In genomic region chr4:148029297-148029696, GRCm38 (mm10) we compare ENCODE assay signal across 24 mouse cellular contexts. TPM values are rescaled to one million over a fixed set of nuclear protein-coding genes. Genes with fewer than 3 reads are reported as not detected.
"Had no signal": no experiment of that assay in that cellular context is flagged by ENCODE, and none has a peak within 500 bp of the region (broad histone marks: within the 10 kb centered on the region; RNA-seq: fewer than 3 reads in every experiment).

No protein-coding gene starts in this region.

- H3K27ac ChIP-seq: hindbrain, embryonic 15.5 days; limb, embryonic 12.5 days; limb, embryonic 15.5 days; liver, embryonic 15.5 days; lung, embryonic 15.5 days; midbrain, embryonic 12.5 days; neural tube, embryonic 13.5 days had no signal

- DNase-seq: left cerebral cortex, postnatal 4 days; lung, adult 18-20 months; lung, postnatal 10 days; lung, postnatal 4 days; retina, postnatal 1 day; thymus, adult 18-20 months; thymus, postnatal 36 days had no signal

- H3K9ac ChIP-seq: hindbrain, embryonic 15.5 days; limb, embryonic 12.5 days; limb, embryonic 15.5 days; liver, embryonic 15.5 days; lung, embryonic 15.5 days; midbrain, embryonic 12.5 days; neural tube, embryonic 13.5 days had no signal

- H3K4me1 ChIP-seq: hindbrain, embryonic 15.5 days; limb, embryonic 12.5 days; limb, embryonic 15.5 days; liver, embryonic 15.5 days; lung, embryonic 15.5 days; midbrain, embryonic 12.5 days had no signal

- H3K27me3 ChIP-seq: hindbrain, embryonic 15.5 days; limb, embryonic 12.5 days; limb, embryonic 15.5 days; liver, embryonic 15.5 days; lung, embryonic 15.5 days; midbrain, embryonic 12.5 days; neural tube, embryonic 13.5 days had no signal

- H3K4me2 ChIP-seq: hindbrain, embryonic 15.5 days; limb, embryonic 12.5 days; limb, embryonic 15.5 days; liver, embryonic 11.5 days; liver, embryonic 15.5 days; lung, embryonic 15.5 days; midbrain, embryonic 12.5 days; neural tube, embryonic 13.5 days had no signal

- H3K4me3 ChIP-seq: hindbrain, embryonic 15.5 days; limb, embryonic 12.5 days; limb, embryonic 15.5 days; liver, embryonic 15.5 days; lung, embryonic 15.5 days; midbrain, embryonic 12.5 days; myocyte; neural tube, embryonic 13.5 days had no signal

- ATAC-seq: intestine, postnatal 0 days; midbrain, embryonic 16.5 days had no signal

- H3K9me3 ChIP-seq: hindbrain, embryonic 15.5 days; limb, embryonic 12.5 days; limb, embryonic 15.5 days; liver, embryonic 15.5 days; lung, embryonic 15.5 days; midbrain, embryonic 12.5 days; neural tube, embryonic 13.5 days had no signal

RNA-seq across cellular contexts. Expression of gene Nppa, which starts 28.8 kb away (rescaled TPM):
- polyA plus RNA-seq: limb, embryonic 15.5 days; myocyte; small intestine, adult 2 months; testis, adult 2 months had no signal

RNA-seq across cellular contexts. Expression of gene Nppb, which starts 43.7 kb away (rescaled TPM):
- polyA plus RNA-seq: intestine, embryonic 14.5 days; intestine, postnatal 0 days; limb, embryonic 12.5 days; liver, embryonic 15.5 days; midbrain, embryonic 12.5 days; midbrain, embryonic 16.5 days; small intestine, adult 2 months; spleen, adult 2 months; stomach, embryonic 16.5 days; testis, adult 2 months; urinary bladder, adult 2 months had no signal
